Mouse (Mus musculus): Measurements from ENCODE around the gene Pdcd1lg2. TPM values are rescaled to one million over a fixed set of nuclear protein-coding genes. Genes with fewer than 3 reads are reported as not detected.

Gene Pdcd1lg2
- polyA plus RNA-seq, 1 experiment from 2014 or later, result not detected

- WGBS, result 86% methylated on average over 1 of the region's 1 CpGs
- Histone ChIP-seq H3K4me1 (no peaks in the 10 kb centered on the region), H3K4me3 (no peak overlapping the region)
These were observed 44.4 kb downstream of the Pdcd1lg2 start for GRCm38 (mm10) chr19:29455156-29455555.

GRCm38 (mm10) chr19:29457982-29458381 lies 47.3 kb downstream of the Pdcd1lg2 start:
- Histone ChIP-seq H3K27ac (replicated peaks) (no peak overlapping the region), H3K36me3 (no peaks in the 10 kb centered on the region), H3K4me2 (replicated peaks) (no peak overlapping the region), H3K9ac (replicated peaks) (no peak overlapping the region), H3K9me3 (no peaks in the 10 kb centered on the region), H3K4me1 (no peaks in the 10 kb centered on the region), H3K27me3 (no peaks in the 10 kb centered on the region), H3K4me3 (no peak overlapping the region)
- 95% methylated on average over 1 of the region's 1 CpGs for WGBS
- ATAC-seq (ENCODE audit: low FRiP score, low read depth), result no peak

More at GRCm38 (mm10) chr19:29455156-29455555, 44.4 kb downstream of the Pdcd1lg2 start:
- no peaks in the 10 kb centered on the region for H3K9me3 ChIP-seq
- no peaks in the 10 kb centered on the region for H3K36me3 ChIP-seq
- H3K27me3 ChIP-seq, result no peaks in the 10 kb centered on the region
- no peak for ATAC-seq (ENCODE audit: low FRiP score, low read depth)
- H3K4me2 ChIP-seq (replicated peaks), result no peak overlapping the region
- H3K27ac ChIP-seq (replicated peaks), result no peak overlapping the region
- no peak overlapping the region for H3K9ac ChIP-seq (replicated peaks)

GRCm38 (mm10) chr19:29462462-29462861 lies 51.7 kb downstream of the Pdcd1lg2 start:
- H3K9me3 ChIP-seq, result no peaks in the 10 kb centered on the region
- no peaks in the 10 kb centered on the region for H3K27me3 ChIP-seq
- no peak overlapping the region for H3K4me2 ChIP-seq (replicated peaks)
- H3K27ac ChIP-seq (replicated peaks), result no peak overlapping the region
- no peaks in the 10 kb centered on the region for H3K36me3 ChIP-seq
- no peaks in the 10 kb centered on the region for H3K4me1 ChIP-seq
- no peak for ATAC-seq (ENCODE audit: low FRiP score, low read depth)
- H3K4me3 ChIP-seq, result no peak overlapping the region
- H3K9ac ChIP-seq (replicated peaks), result no peak overlapping the region
- 87% methylated on average over 4 of the region's 4 CpGs for WGBS

GRCm38 (mm10) chr19:29463645-29464395 lies 53.1 kb downstream of the Pdcd1lg2 start:
- H3K4me2 ChIP-seq (replicated peaks), result no peak overlapping the region
- no peaks in the 10 kb centered on the region for H3K36me3 ChIP-seq
- no peak overlapping the region for H3K4me3 ChIP-seq
- 92% methylated on average over 7 of the region's 7 CpGs for WGBS
- no peak overlapping the region for H3K9ac ChIP-seq (replicated peaks)
- H3K27me3 ChIP-seq, result no peaks in the 10 kb centered on the region
- no peak overlapping the region for H3K27ac ChIP-seq (replicated peaks)
- H3K4me1 ChIP-seq, result no peaks in the 10 kb centered on the region
- H3K9me3 ChIP-seq, result no peaks in the 10 kb centered on the region
- no peak for ATAC-seq (ENCODE audit: low FRiP score, low read depth)

GRCm38 (mm10) chr19:29466819-29467218 lies 56.1 kb downstream of the Pdcd1lg2 start:
- H3K4me2 ChIP-seq (replicated peaks), result no peak overlapping the region
- WGBS, result 94% methylated on average over 9 of the region's 9 CpGs
- peaks cover 4% of the 10 kb centered on the region; the same call in 1 of the 2 replicates for H3K4me1 ChIP-seq
- H3K9me3 ChIP-seq, result no peaks in the 10 kb centered on the region
- no peak overlapping the region for H3K4me3 ChIP-seq
- H3K9ac ChIP-seq (replicated peaks), result no peak overlapping the region
- H3K36me3 ChIP-seq, result no peaks in the 10 kb centered on the region
- no peak overlapping the region for H3K27ac ChIP-seq (replicated peaks)
- no peaks in the 10 kb centered on the region for H3K27me3 ChIP-seq
- ATAC-seq (ENCODE audit: low FRiP score, low read depth), result no peak

GRCm38 (mm10) chr19:29468941-29469685 lies 58.4 kb downstream of the Pdcd1lg2 start:
- Histone ChIP-seq H3K27ac (replicated peaks) (no peak overlapping the region), H3K4me2 (replicated peaks) (no peak overlapping the region), H3K27me3 (no peaks in the 10 kb centered on the region), H3K9ac (replicated peaks) (no peak overlapping the region), H3K36me3 (no peaks in the 10 kb centered on the region), H3K4me1 (peaks cover 4% of the 10 kb centered on the region; the same call in 1 of the 2 replicates), H3K9me3 (no peaks in the 10 kb centered on the region), H3K4me3 (no peak overlapping the region)
- ATAC-seq (ENCODE audit: low FRiP score, low read depth), result no peak
- WGBS, result 92% methylated on average over 10 of the region's 10 CpGs

GRCm38 (mm10) chr19:29469686-29470254 lies 59.1 kb downstream of the Pdcd1lg2 start:
- Histone ChIP-seq H3K27me3 (no peaks in the 10 kb centered on the region), H3K36me3 (no peaks in the 10 kb centered on the region), H3K9ac (replicated peaks) (no peak overlapping the region), H3K4me3 (no peak overlapping the region), H3K4me1 (peaks cover 4% of the 10 kb centered on the region; the same call in 1 of the 2 replicates), H3K27ac (replicated peaks) (no peak overlapping the region), H3K4me2 (replicated peaks) (no peak overlapping the region), H3K9me3 (no peaks in the 10 kb centered on the region)
- 88% methylated on average over 2 of the region's 2 CpGs for WGBS
- no peak for ATAC-seq (ENCODE audit: low FRiP score, low read depth)

GRCm38 (mm10) chr19:29470652-29471051 lies 59.9 kb downstream of the Pdcd1lg2 start:
- no peaks in the 10 kb centered on the region for H3K27me3 ChIP-seq
- no peak overlapping the region for H3K4me3 ChIP-seq
- no peak for ATAC-seq (ENCODE audit: low FRiP score, low read depth)
- H3K27ac ChIP-seq (replicated peaks), result no peak overlapping the region
- H3K36me3 ChIP-seq, result no peaks in the 10 kb centered on the region
- no peak overlapping the region for H3K9ac ChIP-seq (replicated peaks)
- H3K4me1 ChIP-seq, result peaks cover 4% of the 10 kb centered on the region; the same call in 1 of the 2 replicates
- H3K9me3 ChIP-seq, result no peaks in the 10 kb centered on the region
- no peak overlapping the region for H3K4me2 ChIP-seq (replicated peaks)
- WGBS, result 36% methylated on average over 4 of the region's 4 CpGs

GRCm38 (mm10) chr19:29472424-29472823 lies 61.7 kb downstream of the Pdcd1lg2 start:
- Histone ChIP-seq H3K9ac (replicated peaks) (no peak overlapping the region), H3K36me3 (no peaks in the 10 kb centered on the region), H3K4me3 (no peak overlapping the region), H3K27me3 (no peaks in the 10 kb centered on the region), H3K9me3 (no peaks in the 10 kb centered on the region), H3K4me1 (peaks cover 4% of the 10 kb centered on the region; the same call in 1 of the 2 replicates), H3K4me2 (replicated peaks) (no peak overlapping the region), H3K27ac (replicated peaks) (no peak overlapping the region)
- 88% methylated on average over 8 of the region's 8 CpGs for WGBS
- no peak for ATAC-seq (ENCODE audit: low FRiP score, low read depth)

- H3K9me3 ChIP-seq, result no peaks in the 10 kb centered on the region
- H3K27ac ChIP-seq (replicated peaks), result no peak overlapping the region
- no peak overlapping the region for H3K9ac ChIP-seq (replicated peaks)
- WGBS, result 91% methylated on average over 5 of the region's 5 CpGs
- no peak overlapping the region for H3K4me2 ChIP-seq (replicated peaks)
- no peaks in the 10 kb centered on the region for H3K36me3 ChIP-seq
- no peak for ATAC-seq (ENCODE audit: low FRiP score, low read depth)
- H3K4me3 ChIP-seq, result no peak overlapping the region
- no peaks in the 10 kb centered on the region for H3K27me3 ChIP-seq
- peaks cover 4% of the 10 kb centered on the region; the same call in 1 of the 2 replicates for H3K4me1 ChIP-seq
These were observed 62.2 kb downstream of the Pdcd1lg2 start for GRCm38 (mm10) chr19:29472946-29473345.

- Histone ChIP-seq H3K9ac (replicated peaks) (no peak overlapping the region), H3K27ac (replicated peaks) (no peak overlapping the region), H3K4me2 (replicated peaks) (no peak overlapping the region), H3K4me1 (peaks cover 4% of the 10 kb centered on the region; the same call in 1 of the 2 replicates), H3K27me3 (no peaks in the 10 kb centered on the region), H3K4me3 (no peak overlapping the region), H3K9me3 (no peaks in the 10 kb centered on the region), H3K36me3 (no peaks in the 10 kb centered on the region)
- WGBS, result 65% methylated on average over 2 of the region's 2 CpGs
- no peak for ATAC-seq (ENCODE audit: low FRiP score, low read depth)
These were observed 64.1 kb downstream of the Pdcd1lg2 start for GRCm38 (mm10) chr19:29474803-29475202.

GRCm38 (mm10) chr19:29475210-29475620 lies 64.5 kb downstream of the Pdcd1lg2 start:
- Histone ChIP-seq H3K27ac (replicated peaks) (no peak overlapping the region), H3K4me1 (peaks cover 4% of the 10 kb centered on the region; the same call in 1 of the 2 replicates), H3K4me3 (no peak overlapping the region), H3K4me2 (replicated peaks) (no peak overlapping the region), H3K27me3 (no peaks in the 10 kb centered on the region), H3K36me3 (no peaks in the 10 kb centered on the region), H3K9me3 (no peaks in the 10 kb centered on the region), H3K9ac (replicated peaks) (no peak overlapping the region)
- no peak for ATAC-seq (ENCODE audit: low FRiP score, low read depth)
- 90% methylated on average over 4 of the region's 4 CpGs for WGBS

Measured in midbrain, embryonic 12.5 days (tissue).